Mouse (Mus musculus): ENCODE results near the gene Gmip.

GRCm38 (mm10) chr8:69777111-69777510 is 31.4 kb upstream of the Gmip start:
- TF ChIP-seq GATA1 (IDR thresholded peaks at IDR 0.05; ENCODE audit: borderline replicate concordance, low read length), result no peak
- TF ChIP-seq FLI1 (IDR thresholded peaks at IDR 0.05; ENCODE audit: low read length), result no peak

All from megakaryocyte, embryonic 14.5 days (primary cell).